Mouse (Mus musculus) retina, postnatal 7 days (tissue): ENCODE results near the gene Zfp260.
A peak's percentile ranks its signal among the peaks of the same experiment; 100 is the strongest.
"Not testable (repeated sequence)": the region's sequence is repeated elsewhere in the genome, so short reads cannot be mapped to it uniquely, and the experiment has no call there.

Source experiments
- DNase-seq: peaks from one replicate; pipeline ENCODE4 v3.0.0-alpha.2; 2012; ENCODE audit warnings: low read depth, low spot score

The Zfp260 gene

DNA sequence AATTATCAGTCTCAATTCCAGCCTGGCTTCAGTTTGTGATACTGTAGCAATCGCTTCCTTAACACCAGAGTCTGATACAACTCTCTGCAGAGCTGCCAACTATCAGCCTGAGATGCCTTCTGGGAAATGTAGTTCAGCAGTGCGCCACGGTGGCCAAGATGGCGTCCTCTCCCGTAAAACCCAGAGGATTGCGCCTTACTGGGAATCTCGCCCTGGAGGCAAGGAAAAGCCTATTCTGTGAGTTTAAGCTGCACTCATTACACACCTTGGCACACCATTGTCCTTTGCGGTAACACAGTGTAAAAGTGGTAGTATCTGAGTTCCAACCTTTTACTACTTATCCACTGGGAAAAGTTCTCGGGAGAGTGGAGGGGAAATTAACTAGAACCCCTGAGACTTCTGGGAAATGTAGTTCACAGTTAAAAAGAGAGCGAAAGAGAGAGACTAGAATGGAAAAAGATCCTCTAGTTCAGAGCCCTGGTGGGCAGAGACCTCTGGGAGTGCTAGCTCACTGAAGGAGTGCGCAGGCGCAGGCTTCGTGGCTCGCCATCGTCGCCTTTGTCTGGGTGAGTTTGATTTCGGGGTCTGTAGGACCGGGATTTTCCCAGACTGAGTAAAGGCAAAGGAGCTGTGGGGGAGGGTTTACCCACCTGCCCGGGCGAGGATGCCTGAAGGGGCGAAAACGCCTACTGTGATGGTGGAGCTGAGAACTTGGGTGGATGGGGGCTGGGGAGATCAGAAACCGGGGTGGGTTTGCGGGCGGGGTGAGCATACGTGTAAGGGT, at the start of gene Zfp260:
Gene Zfp260, plus strand, starts transcription at position 132 of the 784 bp plus-strand sequence.
- DNase-seq, result peak; percentile 86

DNA sequence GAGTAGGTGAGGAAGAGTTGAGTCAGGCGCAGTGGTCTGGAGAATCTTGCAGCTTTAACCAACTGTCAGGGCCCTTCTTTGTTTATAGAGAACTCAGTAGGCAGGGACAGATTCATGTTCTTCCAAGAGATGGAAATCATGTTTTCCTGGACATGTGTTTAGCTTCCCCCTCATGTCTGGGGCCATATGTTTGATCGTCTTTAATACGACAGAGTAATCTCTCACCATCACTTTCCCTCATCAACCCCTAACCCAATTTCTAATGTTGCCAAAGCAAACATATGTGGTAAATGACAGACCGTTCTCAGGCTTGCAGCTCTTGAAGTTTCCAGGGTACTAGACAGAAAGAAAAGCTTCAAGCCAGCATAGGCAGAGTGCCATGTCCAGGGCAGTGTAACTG, 46.5 kb upstream of the Zfp260 start:
- no peak for DNase-seq

DNA sequence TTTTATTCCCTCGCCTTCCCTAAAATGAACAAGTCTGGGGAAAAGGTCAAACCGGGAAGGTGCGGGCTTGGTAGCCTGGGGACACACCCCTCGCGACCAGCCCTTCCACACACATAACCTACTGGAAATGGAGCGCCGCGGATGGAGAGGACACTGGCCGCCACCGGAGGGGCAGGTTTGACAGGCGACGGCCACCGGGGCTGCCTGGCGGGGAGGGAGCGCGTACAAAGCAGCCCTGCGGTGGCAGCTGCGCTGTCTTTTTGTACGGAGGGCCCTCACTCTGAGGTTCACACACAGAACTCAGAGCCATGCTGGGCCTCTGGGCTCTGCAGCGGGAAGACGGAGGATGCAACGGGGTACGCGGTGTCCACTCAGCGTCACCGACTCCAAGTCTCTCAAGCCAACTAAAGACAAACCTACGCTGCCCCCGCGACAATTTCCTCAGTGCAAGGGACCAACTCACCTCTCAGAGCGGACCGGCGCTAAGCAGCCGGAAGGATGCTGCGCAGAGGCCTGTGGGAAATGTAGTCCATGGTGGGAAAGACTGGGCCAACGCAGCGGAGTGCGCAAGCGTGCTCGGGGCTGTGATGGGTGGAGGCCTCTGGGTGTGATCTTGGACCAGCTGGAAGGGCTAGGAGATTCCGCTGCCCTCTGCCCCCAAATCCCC, 43.6 kb upstream of the Zfp260 start, which contains the start of gene Zfp14:
Gene Zfp14, minus strand, starts transcription at position 499 of the 667 bp plus-strand sequence.
- DNase-seq, result peak; percentile 84

DNA sequence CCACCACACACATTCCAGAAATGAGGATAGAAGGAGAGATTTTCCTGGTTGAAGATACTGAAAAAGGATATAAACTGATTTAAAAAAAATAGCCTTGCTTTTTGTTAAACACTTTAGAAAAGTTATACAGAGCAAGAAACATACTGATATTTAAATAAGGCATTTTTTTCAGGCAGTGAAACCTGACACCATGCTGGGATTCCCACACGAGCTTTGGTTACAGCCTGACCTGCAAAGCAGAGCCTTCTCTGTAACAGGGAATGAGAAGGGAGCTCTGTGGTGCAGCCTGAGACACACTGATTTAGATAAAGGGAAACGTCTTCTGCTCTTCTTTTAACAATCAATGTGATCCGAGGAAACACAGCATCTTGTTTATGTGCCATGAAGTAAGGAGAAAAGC, 41.0 kb upstream of the Zfp260 start:
- DNase-seq, result no peak

DNA sequence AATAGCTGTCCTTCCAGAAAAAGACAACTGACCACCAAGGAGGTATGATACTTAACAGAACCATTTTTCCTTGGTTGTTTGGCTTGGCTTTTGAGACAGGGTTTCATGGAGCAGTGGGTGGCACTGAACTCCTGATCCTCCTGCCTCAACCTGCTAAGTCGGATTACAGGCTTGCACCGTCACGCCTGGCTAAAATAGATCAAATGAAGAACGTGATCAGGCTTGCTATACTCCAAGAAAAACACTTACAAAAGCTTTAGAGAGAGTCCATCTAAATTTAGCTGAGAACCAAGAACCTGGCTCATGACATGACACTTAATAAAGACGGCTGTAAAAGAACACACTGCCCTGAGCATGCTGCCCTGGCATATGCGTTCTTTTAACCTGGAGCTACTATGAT, 34.2 kb upstream of the Zfp260 start:
- DNase-seq, result no peak

DNA sequence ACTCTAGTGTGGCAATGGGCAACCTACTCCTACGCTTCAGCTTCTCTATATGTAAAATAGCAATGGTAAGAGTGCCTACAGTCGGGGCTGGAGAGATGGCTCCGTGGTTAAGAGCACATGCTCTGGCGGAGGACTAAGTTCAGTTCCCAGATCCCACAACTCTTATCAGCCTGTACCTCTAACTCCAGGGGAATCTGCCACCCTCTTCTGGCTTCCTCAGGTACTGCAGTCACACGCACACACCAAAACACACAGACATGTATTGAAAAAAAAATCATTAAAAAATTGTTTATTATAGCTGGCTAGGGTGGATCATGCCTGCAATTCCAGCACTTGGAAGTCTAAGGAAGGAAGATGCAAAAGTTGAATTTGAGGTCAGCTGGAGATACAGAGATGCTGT, 32.1 kb upstream of the Zfp260 start:
- no peak for DNase-seq

DNA sequence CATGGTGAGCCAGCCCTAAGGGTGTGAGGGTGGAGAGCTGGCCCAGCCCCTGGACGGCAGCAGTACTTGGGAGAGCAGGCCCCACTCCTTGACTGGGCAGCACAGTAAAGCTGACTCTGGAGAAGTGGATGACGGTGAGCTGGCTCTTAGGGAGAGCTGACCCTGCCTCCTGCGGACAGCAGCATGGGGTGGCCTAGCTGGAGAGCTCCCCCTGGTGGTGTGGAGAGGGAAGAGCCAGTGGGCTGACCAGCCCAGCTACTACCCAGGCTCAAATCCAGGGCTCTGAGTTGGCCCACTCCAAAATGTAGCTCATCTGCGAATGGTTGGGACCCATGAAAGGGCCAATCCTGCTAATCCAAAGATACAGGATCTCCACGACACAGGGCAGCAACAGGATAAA, 30.0 kb upstream of the Zfp260 start:
- DNase-seq, result no peak

DNA sequence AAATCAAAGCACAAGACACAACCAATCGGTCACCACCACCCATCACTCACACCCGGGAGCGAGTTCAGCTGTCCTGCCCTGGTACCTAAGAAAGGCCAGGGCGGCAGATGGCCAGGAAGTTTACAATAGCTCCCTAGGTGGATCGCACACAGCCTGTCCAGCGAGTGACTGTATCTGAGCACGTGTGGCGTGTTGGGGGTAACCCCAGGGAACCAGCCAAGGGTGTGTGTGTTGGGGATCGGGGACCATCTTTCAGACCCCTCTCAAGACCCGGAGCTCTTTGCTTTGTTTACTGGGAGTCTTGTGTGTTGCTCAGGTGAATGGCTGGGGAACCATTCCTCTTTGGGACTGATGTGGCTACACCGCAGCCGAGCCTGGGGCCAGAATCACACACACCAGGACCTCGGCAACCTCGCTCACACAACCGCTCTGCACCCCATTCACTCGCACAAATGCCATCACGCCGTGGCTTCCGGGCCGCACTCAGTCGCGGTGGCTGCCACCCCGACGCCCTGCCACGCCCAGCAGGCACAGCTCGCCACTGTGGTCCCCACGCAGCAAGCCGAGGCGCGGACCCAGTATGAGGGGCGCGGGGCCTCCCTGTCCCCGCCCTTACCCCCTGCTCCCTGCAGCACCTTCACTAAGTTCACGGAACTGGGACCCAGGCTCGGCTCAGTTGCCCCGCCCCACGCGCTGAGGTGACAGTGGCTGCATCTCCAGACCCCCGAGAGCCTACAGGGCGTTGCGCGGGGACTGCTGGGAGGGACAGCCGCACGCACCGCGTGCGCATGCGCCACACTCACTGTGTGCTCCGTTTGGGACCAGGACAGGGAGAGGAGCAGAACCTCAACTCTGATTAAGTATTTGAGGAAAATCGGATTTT, 22.2 kb upstream of the Zfp260 start, which contains the start of gene Zfp82:
Gene Zfp82, minus strand, starts transcription at position 755 of the 883 bp plus-strand sequence.
- peak; percentile 70 for DNase-seq

DNA sequence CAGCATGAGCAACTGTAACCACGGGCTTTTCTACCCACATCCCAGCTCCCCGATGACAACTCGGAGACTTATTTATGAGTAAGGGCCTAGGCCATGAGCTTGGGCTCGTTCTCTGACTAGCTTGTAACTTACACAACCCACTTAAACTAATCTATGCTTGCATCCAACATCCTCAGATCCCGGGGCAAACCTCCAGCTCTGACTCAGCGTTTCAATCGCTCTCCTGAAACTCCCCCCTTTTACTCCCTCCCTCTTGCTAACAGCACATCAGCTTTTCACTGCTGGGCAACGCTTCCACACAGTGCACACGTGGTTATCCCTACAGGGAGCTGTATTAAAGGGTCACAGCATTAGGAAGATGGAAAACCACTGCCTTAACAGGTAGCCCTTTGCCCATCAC, 8.1 kb upstream of the Zfp260 start:
- no peak for DNase-seq

DNA sequence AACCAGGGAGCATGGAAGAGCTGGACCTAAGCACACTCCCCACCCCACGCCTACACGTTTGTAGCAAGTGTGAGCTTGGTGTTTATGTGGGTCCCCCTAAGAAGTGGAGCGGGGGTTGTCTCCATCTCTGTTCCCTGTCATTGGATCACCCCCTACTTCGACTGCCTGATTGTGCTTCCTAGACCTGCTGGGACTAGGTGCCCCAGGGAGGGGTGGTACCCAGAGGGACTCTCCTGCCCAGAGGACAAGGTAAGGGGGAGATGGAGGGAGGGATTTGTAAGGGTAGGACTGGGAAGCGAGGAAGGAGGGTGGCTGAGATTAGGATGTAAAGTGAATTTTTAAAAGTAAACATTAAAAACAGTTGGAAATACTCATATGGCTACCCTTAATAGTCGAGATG, 5.2 kb upstream of the Zfp260 start:
- DNase-seq, result no peak

DNA sequence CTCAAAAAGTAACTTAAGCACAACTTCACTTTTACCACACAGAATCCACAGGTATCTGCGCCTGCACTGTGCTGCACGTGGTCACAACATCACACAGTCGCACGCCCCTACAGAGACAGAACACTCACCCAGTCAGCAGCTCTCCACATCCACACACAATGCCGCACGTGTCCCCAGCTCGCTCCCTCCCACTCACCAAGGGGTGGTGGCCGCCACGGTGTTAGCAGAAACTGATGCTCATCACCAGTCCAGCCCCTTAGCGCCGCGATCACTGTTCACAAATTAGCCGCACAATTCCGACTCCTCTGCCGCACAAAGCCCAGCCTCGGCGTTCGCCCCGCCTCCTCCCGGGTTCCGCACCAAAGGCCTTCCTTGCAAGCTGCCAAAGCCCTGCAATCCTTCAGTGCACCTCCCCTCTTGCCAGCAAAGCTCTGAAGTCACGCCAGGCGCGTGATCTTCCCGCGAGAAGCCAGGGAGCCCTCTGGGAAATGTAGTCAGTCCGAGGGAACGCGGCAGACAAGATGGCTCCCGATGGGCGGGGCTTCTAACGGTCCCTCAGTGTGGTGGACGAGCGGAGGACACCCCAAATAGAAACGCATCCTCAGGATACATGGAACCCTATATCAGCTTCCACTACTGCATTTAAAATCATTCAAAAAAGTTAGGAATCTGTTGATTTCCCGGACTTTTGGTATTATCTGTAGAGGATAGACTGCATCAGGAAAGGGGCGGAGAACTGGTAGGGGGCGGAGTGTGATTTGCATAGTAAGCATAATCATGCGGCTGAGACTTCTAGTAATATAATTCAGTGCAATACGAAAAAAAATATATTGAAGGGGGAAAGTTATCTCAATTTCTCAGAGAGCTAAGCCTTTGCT, 4.2 kb upstream of the Zfp260 start, which contains the start of the genes Gm26920 and Zfp566:
Gene Gm26920, minus strand, starts transcription at position 319 of the 878 bp plus-strand sequence.
Gene Zfp566, minus strand, starts transcription at position 436 of the 878 bp plus-strand sequence.
- peak; percentile 96 for DNase-seq

DNA sequence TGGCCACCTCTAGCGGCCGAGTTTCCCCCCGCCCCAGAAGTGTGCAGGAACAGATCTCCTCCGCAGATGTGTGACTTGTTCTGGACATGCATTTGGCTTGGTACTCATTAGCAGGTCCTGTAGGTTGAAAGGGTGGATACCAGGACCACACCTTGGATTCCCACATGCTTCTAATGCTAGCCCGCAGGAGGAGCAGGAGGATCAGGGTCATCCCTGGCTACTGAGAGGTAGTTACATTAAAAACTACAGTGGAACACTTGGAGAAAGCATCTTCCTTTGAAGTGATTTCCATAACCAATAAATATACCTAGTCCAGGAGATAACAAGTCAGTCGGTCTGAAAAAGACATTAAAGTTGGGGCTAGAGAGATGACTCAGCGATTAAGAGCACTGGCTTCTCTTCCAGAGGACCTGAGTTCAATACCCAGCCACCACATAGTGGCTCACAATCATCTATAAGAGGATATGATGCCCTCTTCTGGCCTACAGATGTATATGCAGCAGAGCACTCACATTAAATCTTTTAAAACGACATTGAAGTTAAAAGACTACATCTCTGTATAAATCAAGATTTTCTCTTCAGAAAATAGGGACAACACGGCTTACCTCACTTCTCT, 3.5 kb upstream of the Zfp260 start:
- no peak for DNase-seq

DNA sequence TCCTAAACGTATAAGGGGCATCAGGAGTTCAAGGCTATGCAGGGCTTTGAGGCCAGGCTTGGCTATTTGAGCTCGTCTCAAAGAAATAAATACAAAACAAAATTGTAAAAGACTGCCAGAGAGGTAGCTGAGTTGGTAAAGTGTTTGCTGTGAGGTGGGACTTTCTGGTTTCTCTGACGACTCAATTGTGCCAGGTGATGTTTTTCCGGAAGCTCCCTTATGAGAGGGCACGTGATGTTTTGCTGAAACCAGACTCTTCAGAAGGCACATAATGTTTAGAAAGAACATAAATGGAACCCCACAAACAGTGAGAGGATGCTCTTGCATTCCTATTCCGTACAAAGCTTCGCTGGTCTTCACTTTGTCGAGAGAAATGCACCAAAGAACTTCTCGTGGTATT, 1.9 kb upstream of the Zfp260 start:
- no peak for DNase-seq

DNA sequence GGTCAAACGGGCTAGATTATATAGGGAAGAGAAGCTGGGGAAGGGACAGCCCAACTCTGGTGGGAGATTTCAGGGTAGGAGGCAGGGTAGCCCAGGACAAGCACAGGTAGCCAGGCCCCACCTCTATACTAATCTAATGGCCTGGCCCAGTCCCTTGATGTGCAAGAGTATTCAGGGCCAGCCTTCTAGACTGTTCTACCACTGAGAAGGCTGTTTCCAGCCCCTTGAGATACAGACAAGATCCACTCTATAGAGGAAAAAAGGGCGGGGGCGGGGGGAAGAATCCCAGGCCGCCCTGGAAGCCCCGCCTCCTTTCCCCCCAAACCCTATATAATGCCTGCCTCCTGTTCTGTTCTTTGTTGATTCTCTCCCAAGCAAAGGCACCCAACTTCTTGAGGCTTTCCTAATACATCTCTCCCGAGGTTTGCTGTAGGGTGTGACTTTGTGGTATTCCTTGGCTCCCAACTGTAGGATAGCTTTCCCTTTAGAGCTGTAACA, 610 bp upstream of the Zfp260 start:
- DNase-seq, result no peak

DNA sequence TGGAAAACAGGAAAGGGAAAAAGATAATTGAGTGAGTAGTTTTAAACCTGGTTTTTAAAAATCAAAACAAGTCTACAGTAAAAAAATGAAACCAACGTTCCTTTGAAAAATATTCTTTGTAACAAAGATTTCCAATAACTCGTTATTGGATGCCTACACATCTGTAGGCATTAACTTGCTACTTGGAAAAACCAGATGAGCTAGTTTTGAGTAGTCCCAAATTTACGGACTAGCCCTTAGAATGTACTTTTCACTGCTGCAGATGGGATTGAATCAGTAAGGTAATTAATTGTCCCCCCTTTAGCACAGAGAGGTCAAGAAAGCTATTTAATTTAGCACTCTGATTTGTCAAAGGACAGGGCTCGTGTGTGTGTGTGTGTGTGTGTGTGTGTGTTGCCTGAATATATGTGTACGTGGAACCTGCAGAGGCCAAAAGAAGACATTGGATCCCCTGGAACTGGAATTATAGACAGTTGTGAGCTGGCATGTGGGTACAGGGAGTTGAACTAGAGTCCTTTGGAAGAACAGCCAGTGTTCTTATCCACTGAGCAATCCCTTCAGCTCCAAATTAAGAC, 1.1 kb downstream of the Zfp260 start:
- no peak for DNase-seq

DNA sequence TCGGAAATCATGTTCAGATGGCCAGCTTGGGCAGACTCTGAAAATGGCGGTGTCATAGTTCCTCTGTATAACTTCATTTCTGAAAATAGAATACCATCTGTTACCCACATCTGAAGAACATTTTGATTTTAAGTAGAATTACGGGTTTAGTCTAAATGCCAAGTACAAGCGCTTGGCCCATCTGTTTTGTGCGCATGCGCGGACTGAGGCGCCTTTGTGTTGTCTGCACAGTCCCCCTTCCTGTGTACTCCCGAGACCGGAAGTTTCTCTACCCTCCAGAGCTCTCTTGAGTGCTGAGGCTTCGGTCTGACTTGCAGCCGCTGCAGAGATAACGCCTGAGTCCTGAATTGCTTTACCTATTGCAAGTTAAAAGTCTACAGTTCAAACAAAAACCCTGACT, 4.7 kb downstream of the Zfp260 start:
- no peak for DNase-seq

DNA sequence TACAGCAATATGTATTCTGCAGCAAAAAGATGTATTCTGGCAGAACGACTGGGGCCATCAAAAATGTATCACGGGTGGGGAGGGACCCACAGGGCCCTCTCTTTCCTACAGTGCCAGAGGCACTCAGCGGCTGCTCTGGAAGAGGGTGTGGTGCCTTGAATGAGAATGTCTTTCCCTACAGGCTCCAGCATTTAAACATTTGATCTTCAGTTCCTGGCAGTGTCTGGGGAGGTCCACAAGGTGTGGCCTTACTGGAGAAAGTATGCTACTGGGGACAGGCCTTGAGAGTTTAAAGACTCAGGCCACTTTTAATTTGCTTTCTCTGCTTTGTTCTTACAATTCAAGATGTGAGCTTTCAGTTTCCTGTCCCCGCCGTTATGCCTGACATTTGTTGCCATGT, 21.5 kb downstream of the Zfp260 start:
- no peak for DNase-seq

DNA sequence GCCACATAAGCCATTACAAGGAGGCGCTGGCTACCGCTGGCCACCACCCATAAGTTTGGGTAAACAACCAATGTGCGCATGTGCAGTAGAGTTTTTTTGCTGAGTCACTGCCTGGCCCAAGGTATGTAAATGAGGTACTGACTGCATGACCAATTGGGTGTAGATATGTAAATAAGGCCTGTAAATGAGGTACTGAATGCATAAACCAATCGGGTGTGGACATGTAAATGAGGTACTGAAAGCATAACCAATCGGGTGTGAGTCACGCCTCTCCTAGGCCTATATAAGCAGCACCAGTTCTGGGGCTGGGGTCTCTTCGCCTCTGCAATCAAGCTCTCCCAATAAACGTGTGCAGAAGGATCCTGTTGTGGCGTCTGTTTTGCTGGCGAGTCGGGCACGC, 23.4 kb downstream of the Zfp260 start:
- DNase-seq, result not testable (repeated sequence)

DNA sequence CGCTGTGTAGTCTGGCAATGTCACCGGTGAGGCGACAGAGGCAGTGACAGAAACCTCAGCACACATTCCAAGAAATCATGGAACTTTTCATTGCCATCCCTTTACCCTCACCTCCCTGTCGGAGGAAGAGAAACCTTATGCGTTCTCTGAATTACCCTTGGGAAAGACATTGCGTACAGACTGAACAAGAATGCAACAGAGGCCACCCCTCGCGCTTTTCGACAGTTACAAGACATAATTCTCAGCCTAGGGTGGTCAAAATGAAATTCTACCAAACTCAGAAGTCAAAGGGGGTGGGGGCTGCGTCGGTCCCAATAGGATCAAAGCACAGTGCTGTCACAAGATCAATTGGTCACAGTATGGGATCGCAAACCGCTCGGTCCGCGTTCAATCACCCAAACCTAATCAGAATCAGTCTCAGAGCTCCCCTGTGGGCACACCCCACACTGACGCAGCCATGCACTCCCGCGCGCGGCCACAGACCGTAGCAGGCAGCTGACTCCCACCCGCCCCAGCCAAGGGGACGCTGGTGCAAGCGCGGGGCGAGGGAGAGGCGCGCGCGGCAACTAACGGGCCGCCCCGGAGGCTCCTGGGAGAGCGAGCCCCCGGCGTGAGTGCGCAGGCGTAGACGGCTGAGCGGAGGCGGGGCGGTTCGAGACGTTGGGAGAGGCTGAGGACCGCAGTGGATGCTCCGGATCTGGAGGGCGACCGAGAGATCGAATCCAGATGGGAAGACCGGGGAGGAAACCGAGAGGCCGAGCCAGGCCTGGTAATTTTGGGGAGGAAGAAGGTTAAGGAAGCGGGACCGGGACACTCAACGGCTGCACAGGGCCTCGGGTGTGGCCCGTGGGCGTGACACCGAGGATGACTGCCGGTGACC, 27.0 kb downstream of the Zfp260 start, which contains the start of gene Zfp382:
Gene Zfp382, plus strand, starts transcription at position 635 of the 880 bp plus-strand sequence.
- peak; percentile 87 for DNase-seq
